Mouse (Mus musculus): ENCODE data around the gene Rdh16f1. TPM values are rescaled to one million over a fixed set of nuclear protein-coding genes. Genes with fewer than 3 reads are reported as not detected.
"Not testable (repeated sequence)": the region's sequence is repeated elsewhere in the genome, so short reads cannot be mapped to it uniquely, and the experiment has no call there.

Rdh16f1 gene
- polyA plus RNA-seq, 1 experiment from 2014 or later = not detected

DNA sequence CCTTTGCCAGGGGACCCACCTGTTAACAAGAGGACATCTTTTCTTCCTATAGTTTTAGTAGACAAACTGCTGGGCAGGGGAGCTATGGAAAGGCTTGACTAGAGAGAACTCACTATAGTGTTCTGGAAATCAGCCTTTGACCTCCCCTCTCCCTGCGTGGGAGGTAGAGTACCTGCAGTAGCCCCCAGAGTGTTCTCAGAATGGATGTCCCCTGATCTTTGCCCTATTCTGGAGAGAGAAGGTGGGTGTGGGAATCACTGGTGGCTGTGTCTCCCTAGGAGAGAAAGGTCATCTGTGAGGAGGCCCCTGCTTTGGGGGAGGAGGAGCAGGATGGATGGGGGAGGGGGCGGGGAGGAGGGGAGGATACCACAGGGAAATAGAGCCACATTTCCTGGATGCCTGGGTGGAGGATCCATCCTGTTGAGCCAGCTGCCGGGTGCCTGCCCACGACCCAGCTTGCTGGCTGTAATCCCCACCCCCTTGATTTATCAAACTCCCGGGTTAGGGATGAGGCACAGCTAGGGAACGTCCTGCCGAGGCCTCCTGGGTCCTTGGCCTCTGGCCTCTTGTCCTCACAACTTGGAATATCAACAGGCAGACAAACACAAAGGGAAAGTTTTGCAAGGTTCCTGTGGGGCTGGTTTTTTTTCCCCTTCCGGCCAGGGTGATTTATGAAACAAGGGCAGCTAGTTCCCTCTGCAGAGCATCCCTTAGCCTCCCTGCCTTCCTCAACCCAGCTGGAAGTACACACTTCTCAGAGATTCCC lies 10.6 kb upstream of the Rdh16f1 start:
- no peak overlapping the region for H3K9ac ChIP-seq
- H3K27me3 ChIP-seq (ENCODE audit: insufficient read depth, low read length) = no peaks in the 10 kb centered on the region
- peak; percentile 60; the same call in 1 of the 2 replicates for ATAC-seq (ENCODE audit: insufficient read depth)
- H3K4me2 ChIP-seq = peak overlapping the region; percentile 54; the same call in 1 of the 2 replicates
- DNase-seq = peak; percentile 61
- no peak for TF ChIP-seq CTCF (IDR thresholded peaks at IDR 0.05; ENCODE audit: low read depth)
- no peaks in the 10 kb centered on the region for H3K9me3 ChIP-seq (ENCODE audit: low read depth, low read length)
- 0 out of 2 replicates have a peak, but pooled peaks cover 5% of the 10 kb centered on the region for H3K4me1 ChIP-seq (ENCODE audit: insufficient read depth)
- 7% methylated on average over 7 of the region's 8 CpGs for WGBS
- 0 out of 2 replicates have a peak overlapping the region, but pooled peaks have one; percentile 24 for H3K4me3 ChIP-seq (ENCODE audit: low read depth, low read length)
- peaks cover 42% of the 10 kb centered on the region for H3K36me3 ChIP-seq (ENCODE audit: insufficient read depth)
- no peak overlapping the region for H3K27ac ChIP-seq (ENCODE audit: low read depth)

DNA sequence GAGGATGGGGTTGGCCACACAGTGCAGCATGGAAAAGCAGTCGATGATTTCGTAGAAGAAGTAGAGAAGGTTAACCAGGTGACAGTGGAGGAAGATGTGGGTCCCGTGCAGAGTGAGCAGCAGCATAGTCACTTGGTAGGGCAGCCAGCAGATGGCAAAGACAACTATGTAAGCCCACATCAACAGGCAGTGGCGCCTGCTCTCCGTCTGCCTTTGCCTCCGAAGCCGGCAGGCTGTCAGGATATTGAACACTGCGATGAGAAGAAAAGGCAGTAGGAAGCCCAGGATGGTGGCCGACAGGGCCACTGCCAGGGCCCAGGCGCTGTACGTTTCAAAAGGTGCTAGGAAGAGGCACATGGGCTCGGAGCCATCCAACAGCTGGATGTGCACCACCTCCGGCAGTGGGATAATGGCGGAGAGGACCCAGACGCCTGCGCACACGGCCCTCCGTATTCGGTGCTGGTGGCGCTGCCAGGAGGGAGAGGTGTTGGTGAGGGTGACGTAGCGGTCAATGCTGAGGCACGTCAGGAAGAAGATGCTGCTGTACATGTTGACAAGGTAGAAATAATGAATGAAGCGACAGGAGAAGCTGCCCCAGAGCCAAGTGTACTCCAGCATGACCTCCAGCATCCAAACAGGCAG lies 9.3 kb upstream of the Rdh16f1 start:
- Histone ChIP-seq H3K4me2 (peak overlapping the region; percentile 54), H3K4me1 (ENCODE audit: insufficient read depth) (0 out of 2 replicates have a peak, but pooled peaks cover 5% of the 10 kb centered on the region), H3K4me3 (ENCODE audit: low read depth, low read length) (peak overlapping the region; percentile 24), H3K36me3 (ENCODE audit: insufficient read depth) (peaks cover 30% of the 10 kb centered on the region), H3K27ac (ENCODE audit: low read depth) (0 out of 2 replicates have a peak overlapping the region, but pooled peaks have one; percentile 18), H3K9ac (no peak overlapping the region; the same call in 1 of the 2 replicates), H3K27me3 (ENCODE audit: insufficient read depth, low read length) (no peaks in the 10 kb centered on the region), H3K9me3 (ENCODE audit: low read depth, low read length) (no peaks in the 10 kb centered on the region)
- DNase-seq (no peak), ATAC-seq (ENCODE audit: insufficient read depth) (no peak)
- TF ChIP-seq CTCF (IDR thresholded peaks at IDR 0.05; ENCODE audit: low read depth) = no peak
- 49% methylated on average over 24 of the region's 24 CpGs for WGBS

DNA sequence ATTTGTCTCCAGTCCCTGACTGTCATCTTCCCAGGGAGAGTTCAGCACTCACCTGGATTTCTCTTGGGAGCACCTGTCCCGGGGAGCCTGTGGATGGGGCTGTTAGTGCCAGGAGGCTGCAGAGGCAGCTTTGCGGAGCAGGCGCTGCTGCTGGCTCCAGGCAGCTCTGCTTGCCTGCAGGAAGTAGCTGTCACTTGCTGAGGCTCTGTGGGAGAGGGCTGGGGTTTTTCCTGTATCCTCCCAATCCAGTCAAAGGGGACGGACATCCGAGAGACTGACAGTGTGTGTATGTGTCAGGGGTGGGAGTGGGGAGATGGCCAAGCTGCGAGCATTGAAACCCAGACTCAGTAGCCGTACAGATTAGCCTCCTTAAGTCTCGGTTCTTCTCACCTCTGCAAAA lies 8.0 kb upstream of the Rdh16f1 start, which contains the start of gene Gpr182:
TSS of gene Gpr182 (minus strand) at position 185 of the 400 bp plus-strand sequence.
- Histone ChIP-seq H3K4me3 (ENCODE audit: low read depth, low read length) (peak within 1 kb of the TSS; percentile 24), H3K27me3 (ENCODE audit: insufficient read depth, low read length) (no peaks in the 10 kb centered on the region), H3K9ac (no peak within 1 kb of the TSS), H3K4me1 (ENCODE audit: insufficient read depth) (0 out of 2 replicates have a peak, but pooled peaks cover 5% of the 10 kb centered on the region), H3K4me2 (peak within 1 kb of the TSS; percentile 54), H3K27ac (ENCODE audit: low read depth) (no peak within 1 kb of the TSS), H3K36me3 (ENCODE audit: insufficient read depth) (peaks cover 18% of the 10 kb centered on the region), H3K9me3 (ENCODE audit: low read depth, low read length) (no peaks in the 10 kb centered on the region)
- TF ChIP-seq CTCF (IDR thresholded peaks at IDR 0.05; ENCODE audit: low read depth) = no peak
- 27% methylated on average over 8 of the region's 8 CpGs for WGBS
- ATAC-seq (ENCODE audit: insufficient read depth) = peak; percentile 51; the same call in 1 of the 2 replicates
- DNase-seq = peak; percentile 61

DNA sequence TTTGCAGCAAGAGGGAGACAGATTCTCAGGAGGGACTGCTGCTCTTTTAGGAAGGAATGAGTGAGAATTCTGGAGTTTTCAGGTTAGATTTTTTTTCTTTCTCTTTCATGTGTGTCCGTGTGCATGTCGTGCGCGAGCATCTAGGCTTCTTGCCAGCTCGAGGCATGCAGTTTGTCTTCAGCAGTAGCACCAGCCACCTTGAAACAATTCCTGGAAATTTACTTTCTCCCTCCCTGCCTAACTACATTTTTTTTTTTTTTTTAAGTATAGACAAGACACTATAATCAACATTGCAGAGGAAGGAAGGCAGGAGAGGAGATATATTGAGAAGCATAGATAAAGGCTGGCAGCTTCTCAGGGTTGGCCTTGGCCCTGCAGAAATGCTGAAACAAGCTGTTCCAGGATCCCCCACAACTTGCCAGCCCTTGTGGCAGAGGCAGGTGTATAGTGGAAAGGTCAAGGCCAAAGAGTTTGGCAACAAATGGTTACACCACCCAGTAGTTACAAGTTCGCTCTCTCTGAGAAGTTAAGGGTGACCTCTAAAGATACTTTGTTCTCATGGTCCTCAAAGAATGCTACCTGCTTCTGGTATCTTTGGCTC lies 4.9 kb upstream of the Rdh16f1 start:
- no peak overlapping the region for H3K9ac ChIP-seq
- DNase-seq = peak; percentile 59
- no peak overlapping the region for H3K4me2 ChIP-seq
- H3K4me1 ChIP-seq (ENCODE audit: insufficient read depth) = no peaks in the 10 kb centered on the region
- no peak for TF ChIP-seq CTCF (IDR thresholded peaks at IDR 0.05; ENCODE audit: low read depth)
- no peak for ATAC-seq (ENCODE audit: insufficient read depth)
- H3K4me3 ChIP-seq (ENCODE audit: low read depth, low read length) = no peak overlapping the region
- no peaks in the 10 kb centered on the region for H3K36me3 ChIP-seq (ENCODE audit: insufficient read depth)
- no peak overlapping the region for H3K27ac ChIP-seq (ENCODE audit: low read depth)
- no peaks in the 10 kb centered on the region for H3K9me3 ChIP-seq (ENCODE audit: low read depth, low read length)
- H3K27me3 ChIP-seq (ENCODE audit: insufficient read depth, low read length) = no peaks in the 10 kb centered on the region
- WGBS = 50% methylated on average over 6 of the region's 6 CpGs

DNA sequence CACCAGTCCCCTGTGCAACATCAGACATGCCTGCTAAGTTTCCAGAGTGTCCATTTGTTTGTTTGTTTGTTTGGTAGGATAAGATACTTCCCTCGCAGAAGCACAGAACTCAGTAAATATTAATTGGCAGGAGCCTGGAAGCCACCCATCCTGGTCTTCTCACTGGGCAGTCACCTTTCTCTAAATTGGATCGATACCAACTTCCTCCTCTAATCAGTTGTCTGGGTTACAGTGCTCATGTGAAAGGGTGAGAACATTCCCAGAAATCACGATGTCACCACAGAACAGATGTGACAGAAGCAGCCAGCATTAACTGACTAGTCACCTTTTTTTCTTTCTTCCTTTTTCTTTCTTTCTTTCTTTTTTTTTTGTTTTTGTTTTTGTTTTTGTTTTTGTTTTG lies 4.3 kb upstream of the Rdh16f1 start:
- ATAC-seq (ENCODE audit: insufficient read depth) (no peak), DNase-seq (no peak)
- Histone ChIP-seq H3K4me3 (ENCODE audit: low read depth, low read length) (no peak overlapping the region), H3K9ac (no peak overlapping the region), H3K9me3 (ENCODE audit: low read depth, low read length) (no peaks in the 10 kb centered on the region), H3K4me2 (no peak overlapping the region), H3K36me3 (ENCODE audit: insufficient read depth) (no peaks in the 10 kb centered on the region), H3K4me1 (ENCODE audit: insufficient read depth) (no peaks in the 10 kb centered on the region), H3K27ac (ENCODE audit: low read depth) (no peak overlapping the region), H3K27me3 (ENCODE audit: insufficient read depth, low read length) (no peaks in the 10 kb centered on the region)
- 51% methylated on average over 3 of the region's 3 CpGs for WGBS
- no peak for TF ChIP-seq CTCF (IDR thresholded peaks at IDR 0.05; ENCODE audit: low read depth)

DNA sequence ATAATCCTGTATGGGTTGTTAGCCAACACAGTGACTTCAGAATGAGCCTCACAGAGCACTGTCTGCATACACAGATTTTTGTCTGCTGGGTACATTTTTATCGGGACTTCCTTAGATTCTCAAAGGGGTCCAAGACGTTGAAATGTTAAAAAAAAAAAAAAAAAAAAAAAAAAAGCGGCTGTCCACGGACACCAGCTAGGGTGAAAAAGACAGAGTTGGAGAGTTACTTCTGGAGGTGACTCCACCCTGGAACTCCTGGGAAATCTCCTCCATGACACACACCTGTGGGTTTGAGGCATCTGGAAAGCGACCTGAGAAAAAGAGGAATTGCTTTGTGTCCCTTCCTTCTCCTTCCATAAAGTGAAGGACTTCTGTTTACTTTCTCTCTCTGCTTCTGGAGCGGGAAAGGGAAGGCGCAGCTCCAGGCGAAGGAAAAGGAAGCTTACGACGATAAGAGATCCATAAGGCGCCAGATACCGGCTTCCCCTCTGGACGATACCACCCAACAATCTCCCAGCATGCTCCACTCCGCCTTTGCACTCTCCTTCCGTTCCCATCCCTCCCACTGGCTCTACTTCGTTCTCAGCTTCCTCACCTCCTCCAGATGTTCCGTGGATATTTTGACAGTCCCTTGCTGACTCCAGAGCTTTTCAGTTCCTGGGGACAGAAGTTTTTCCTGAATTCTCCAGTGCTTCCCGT lies 3.7 kb upstream of the Rdh16f1 start:
- H3K9ac ChIP-seq = peak overlapping the region; percentile 20; the same call in 1 of the 2 replicates
- no peaks in the 10 kb centered on the region for H3K4me1 ChIP-seq (ENCODE audit: insufficient read depth)
- H3K4me3 ChIP-seq (ENCODE audit: low read depth, low read length) = peak overlapping the region; percentile 10
- 13% methylated on average over 17 of the region's 18 CpGs for WGBS
- TF ChIP-seq CTCF (IDR thresholded peaks at IDR 0.05; ENCODE audit: low read depth) = no peak
- H3K9me3 ChIP-seq (ENCODE audit: low read depth, low read length) = no peaks in the 10 kb centered on the region
- no peaks in the 10 kb centered on the region for H3K36me3 ChIP-seq (ENCODE audit: insufficient read depth)
- H3K27me3 ChIP-seq (ENCODE audit: insufficient read depth, low read length) = no peaks in the 10 kb centered on the region
- DNase-seq = peak; percentile 61
- peak; percentile 58; the same call in 1 of the 2 replicates for ATAC-seq (ENCODE audit: insufficient read depth)
- H3K27ac ChIP-seq (ENCODE audit: low read depth) = no peak overlapping the region
- peak overlapping the region; percentile 59 for H3K4me2 ChIP-seq

DNA sequence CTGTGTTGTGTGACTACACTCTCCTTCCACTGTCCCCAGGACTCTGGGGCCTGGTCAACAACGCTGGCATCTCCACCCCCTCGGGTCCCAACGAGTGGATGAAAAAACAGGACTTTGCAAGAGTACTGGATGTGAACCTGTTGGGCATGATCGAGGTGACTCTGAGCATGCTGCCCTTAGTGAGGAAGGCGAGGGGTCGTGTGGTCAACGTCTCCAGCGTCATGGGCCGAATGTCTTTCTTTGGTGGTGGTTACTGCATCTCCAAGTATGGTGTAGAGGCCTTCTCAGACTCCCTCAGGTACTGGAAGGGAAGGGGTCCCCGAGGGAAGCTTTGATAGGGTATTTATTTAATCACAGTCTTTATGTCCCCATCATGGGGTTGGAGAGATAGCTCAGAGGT lies 3.3 kb downstream of the Rdh16f1 start:
- not testable (repeated sequence) for DNase-seq; H3K4me1 ChIP-seq (ENCODE audit: insufficient read depth); H3K4me3 ChIP-seq (ENCODE audit: low read depth, low read length); H3K27me3 ChIP-seq (ENCODE audit: insufficient read depth, low read length); H3K27ac ChIP-seq (ENCODE audit: low read depth); H3K9me3 ChIP-seq (ENCODE audit: low read depth, low read length); H3K4me2 ChIP-seq; H3K36me3 ChIP-seq (ENCODE audit: insufficient read depth); ATAC-seq (ENCODE audit: insufficient read depth); H3K9ac ChIP-seq
- 79% methylated on average over 10 of the region's 10 CpGs for WGBS
